Mouse (Mus musculus) c-Kit-positive CD71-negative TER-119-negative erythroid progenitor cells, embryonic 14.5 days (primary cell): ENCODE results near the gene Cdk15.

Source experiments
- DNase-seq: peaks from one replicate; pipeline ENCODE4 v3.0.0-alpha.2; 2013; ENCODE audit warnings: low read depth

Gene Cdk15

DNA sequence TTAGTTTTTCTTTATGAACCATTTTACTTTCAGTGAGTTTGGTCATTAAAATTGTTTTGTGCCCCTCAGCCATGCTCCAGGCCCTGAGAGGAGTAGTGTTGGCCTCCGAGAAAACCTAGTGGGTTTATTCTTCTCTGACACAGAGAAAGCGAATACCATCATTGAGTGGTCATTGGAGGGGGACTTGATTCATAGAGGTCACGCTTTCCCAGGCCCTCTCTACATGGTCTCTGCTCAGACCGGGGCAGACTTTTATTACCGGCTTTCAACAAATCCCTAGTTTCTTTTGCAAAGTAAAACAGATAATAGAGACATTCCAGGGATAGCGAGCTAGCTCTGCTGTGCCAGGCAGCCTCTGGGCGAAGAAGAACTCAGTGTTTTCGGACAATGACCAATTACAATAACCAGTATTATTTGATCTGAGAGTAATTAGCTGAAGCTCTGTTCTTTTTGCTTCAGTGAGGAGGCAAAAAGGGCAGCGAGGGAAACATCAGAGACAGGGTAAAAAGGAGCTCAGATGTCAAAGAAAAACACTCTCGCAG is 70.2 kb downstream of the Cdk15 start:
- no peak for DNase-seq

DNA sequence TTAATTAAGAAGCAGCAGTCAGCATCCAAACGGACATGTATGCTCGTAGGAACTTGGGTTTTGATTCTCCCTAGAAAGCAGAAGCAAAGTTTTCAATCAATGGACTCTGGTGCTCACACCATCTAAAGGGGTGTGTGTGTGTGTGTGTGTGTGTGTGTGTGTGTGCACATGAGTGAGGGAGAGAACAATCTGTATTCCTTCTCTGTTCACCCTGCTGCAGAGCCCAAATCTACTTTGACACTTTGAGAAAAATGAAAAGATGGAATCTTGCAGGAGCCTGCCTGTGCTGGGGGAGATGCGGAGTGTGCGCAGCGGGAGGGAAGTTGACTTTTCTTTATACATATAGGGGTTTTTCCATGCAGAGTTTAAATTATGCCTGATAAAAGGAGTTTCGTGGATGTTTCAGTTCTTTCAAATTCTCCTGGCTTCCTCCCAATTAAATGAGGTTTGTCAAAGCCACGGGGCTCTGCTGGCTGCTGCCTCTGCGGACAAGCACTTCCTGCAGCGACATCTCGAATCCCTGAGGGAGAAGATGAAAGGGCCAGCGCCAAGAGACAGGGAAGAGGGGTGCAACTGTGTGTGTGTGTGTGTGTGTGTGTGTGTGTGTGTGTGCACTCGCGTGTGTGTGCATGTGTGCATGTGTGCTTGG is 76.2 kb downstream of the Cdk15 start:
- no peak for DNase-seq

- DNase-seq: no peak
Measured at GRCm38 (mm10) chr1:59333386-59333759, 76.7 kb downstream of the Cdk15 start.

GRCm38 (mm10) chr1:59333860-59334561 is 77.3 kb downstream of the Cdk15 start:
- DNase-seq: no peak

GRCm38 (mm10) chr1:59334562-59334890 is 77.8 kb downstream of the Cdk15 start:
- DNase-seq: no peak

- DNase-seq: no peak
Measured at GRCm38 (mm10) chr1:59336256-59336655, 79.5 kb downstream of the Cdk15 start.

- DNase-seq: no peak
Measured at GRCm38 (mm10) chr1:59340814-59341588, 84.3 kb downstream of the Cdk15 start.

GRCm38 (mm10) chr1:59341697-59342096 is 85.0 kb downstream of the Cdk15 start:
- DNase-seq: no peak

GRCm38 (mm10) chr1:59342146-59342545 is 85.4 kb downstream of the Cdk15 start:
- no peak for DNase-seq

DNA sequence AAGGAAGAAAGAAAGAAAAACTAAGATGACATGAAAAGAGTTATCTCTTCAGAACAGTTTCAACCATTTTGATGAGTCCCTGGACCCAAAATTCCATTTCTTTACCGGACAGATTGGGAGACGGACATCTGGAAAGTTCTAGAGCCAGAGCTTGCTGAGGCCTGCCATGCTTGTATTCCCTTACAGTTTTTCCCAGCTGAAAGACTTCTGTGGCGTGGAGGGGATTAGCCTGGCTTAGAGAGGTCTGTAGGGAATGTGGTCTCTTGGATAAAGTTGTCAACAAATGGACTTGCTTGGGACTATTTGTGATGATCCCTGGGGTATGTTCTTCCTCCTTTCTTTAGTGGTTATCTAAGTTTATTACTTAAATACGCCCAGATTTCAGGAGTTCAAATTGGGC is 96.0 kb downstream of the Cdk15 start:
- no peak for DNase-seq

- peak; percentile 45 for DNase-seq
Measured at GRCm38 (mm10) chr1:59355440-59355839, 98.7 kb downstream of the Cdk15 start.

DNA sequence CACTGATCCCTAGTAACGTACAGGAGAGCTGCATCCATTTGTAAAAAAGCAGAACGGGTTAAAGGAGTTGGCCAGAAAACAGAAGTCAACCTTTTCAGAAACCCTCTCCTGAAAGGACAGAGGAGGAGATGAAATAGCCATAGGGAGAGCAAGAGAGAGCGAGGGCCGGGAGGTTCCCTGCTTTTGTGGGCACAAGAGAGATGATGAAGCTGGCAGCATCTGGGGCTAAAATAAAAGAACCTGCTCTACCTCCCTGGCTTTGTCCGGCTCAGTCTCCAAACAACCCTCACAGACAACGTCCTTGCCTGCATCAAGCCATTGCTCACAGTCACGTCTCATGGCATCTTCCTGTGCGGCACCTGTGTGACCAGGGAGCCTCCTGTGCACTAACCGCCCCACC is 102.4 kb downstream of the Cdk15 start:
- no peak for DNase-seq

- no peak for DNase-seq
Measured at GRCm38 (mm10) chr1:59360834-59361233, 104.1 kb downstream of the Cdk15 start.

DNA sequence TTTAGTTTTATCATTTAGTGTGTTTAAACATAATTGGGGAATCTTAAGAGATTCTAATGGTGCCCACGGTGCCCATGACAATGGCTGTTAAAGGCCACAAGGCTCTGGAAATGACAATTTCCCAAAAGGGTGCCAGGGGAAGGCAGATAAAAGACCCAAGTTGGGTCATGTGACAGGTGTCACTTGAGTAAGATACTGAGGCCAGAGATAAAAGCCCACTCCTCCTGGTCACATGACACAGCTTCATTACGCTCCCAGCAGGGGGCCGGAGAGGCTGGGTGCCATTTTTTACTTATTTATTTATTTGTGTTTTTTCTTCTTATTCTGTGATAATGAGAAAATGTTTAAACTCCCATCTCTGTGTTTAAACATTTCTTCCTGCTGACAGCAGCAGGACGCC is 104.8 kb downstream of the Cdk15 start:
- no peak for DNase-seq

DNA sequence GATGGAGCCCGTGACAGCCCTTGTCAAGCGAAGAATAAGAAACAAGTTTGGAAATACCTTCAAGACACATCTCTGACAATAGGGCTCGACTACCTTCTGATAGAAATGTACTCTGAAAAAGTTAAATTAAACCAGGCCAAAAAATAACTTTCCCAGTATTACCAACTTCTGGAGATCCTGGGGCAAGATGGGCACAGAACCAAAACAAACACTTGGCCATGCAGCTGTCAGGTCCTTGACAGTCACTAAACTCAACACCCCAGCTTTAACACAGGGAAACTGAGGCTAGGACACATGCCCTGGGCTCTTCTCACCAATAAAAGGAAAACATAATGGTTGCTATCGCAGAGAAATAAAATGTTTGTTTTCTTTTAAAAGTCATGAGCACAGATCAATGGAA is 105.3 kb downstream of the Cdk15 start:
- DNase-seq: no peak

DNA sequence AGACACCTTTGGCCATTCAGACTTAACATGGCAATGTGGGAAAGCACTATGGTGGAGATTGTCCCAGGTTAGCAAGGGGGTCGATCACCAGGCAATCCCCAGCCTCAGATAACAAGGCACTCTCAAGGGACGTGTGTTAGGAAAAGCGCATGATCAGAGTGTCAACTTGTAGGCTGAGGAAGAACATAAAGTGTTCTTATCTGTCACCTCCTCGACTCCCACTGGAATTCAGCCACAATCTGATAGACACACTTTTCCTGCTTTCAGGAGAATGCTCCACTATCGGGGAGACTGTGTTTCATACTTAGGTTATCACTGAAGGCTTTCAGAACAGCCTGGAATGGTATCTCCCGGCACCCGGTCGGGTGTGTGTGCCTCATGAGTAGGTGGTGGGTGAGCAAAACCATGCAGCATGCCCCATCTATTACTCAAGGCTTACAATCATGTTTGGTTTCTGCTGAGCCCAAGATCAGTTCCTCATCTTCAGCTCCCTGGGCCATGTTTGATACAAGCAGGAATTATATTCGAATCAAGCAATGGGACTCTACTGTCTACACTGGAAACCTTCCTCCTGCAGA is 107.8 kb downstream of the Cdk15 start:
- DNase-seq: no peak

DNA sequence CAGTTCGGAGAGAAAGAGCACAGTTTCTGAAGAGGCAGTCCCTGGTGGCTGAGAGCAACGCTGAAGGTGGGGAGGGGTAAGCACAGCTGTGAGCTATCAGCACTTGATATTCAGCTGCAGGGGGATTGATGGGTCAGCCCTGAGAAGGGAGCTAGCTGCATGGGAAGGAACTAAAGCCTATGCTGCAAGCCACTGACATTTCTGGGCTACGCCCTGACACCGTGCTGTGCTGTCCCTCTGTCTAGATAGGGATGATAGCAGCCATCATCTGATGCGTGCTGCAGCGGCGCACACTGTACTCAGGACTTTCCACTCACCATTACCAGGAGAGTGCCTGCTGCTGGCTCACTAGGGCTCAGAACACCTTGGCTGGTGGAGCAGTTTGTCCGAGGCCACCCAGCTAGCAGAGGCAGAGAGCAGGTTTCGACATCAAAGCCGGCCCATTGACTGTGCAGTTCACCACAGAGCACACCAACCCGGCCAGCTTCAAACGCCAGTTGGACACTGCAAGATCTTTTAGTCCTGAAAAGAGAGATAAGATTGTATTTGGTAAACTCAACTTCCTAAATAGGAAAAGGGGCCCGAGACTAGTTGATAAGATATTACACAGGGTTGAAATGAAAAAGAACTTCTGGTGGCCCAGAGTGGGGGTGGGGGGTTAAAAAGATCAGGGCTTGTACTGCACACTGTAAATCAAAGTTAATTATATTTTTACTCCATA is 111.4 kb downstream of the Cdk15 start:
- DNase-seq: no peak

DNA sequence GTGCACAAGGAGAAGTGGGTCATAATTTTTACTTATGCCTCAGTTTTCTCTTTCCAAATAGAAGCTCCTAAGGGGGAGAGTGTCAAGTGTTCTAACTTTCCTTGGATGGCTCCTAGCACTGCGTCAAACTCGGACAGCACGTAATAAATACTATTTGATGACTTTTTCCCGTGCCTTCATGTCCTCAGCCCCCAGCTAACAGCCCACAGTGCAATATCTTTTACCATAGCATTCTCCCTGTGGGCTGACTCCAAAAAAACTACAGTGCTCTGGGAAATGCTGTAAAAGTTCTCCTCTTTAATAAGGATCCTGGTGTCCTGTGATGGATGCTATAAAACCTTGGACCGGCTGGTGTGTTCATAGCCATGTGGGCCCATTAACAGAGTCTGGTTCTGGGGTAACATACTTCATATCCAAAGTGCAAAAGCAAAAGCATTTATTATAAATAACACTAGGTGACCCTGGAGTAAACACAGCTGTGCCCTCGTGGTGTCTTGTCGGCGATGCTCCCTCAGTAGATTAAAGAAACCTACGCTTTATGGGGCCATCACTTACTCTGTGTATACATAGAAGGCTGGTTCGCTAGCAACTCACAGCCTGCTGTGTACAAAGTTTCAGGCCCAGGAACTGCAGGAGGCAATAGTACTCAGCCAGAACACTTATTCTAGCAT is 112.1 kb downstream of the Cdk15 start:
- no peak for DNase-seq

GRCm38 (mm10) chr1:59369320-59369685 is 112.6 kb downstream of the Cdk15 start:
- no peak for DNase-seq

DNA sequence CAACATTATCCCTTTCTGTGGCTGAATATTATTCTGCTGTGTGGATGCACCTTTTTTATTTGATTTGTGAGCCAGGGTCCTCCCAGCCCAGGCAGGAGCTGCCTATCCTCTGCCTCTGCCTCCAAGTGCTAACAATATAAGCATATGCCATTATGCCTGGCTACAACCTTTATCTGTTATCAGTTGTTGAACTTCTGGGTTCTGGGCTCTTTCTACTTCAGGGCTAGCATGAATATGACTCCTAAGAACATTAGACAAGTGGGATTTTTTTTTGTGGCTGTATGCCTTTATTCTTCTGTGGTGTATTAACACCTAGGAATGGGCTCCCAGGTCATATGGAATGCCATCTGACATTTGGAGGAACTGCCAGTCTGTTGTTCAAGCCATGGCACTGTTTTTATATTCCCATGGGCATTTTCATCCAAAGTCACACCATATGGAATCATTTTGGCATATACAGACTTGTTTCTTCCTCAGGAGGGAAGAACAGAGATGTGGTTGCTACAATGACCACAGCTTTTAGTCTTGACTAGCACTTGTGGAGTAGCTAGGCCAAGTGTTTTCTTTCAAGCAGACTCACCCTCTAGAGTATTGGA is 113.7 kb downstream of the Cdk15 start:
- no peak for DNase-seq

DNA sequence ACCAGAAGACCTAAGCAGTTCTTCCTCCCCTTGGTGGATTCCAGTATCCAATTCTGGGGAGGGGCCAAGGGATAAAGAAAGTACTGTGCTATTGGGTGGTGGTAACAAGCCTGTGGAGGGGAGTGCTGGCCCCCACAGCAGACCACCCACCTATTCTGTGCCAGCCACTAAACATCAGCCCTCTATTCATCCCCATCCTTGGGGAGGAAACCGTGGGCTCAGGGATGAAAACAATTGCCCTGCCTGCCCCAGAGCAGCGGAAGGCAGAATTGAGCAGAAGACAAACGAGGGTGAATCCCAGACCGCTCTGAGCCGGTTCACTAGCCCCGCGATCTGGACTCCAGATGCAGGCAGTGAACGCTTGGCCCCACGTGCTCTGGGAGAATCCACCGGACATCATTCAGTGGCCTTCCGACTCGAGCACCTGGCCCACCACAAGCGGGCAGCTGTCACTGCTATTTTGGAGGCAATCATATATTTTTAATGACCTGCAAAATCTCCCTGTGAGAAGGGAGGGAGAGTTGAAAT is 119.4 kb downstream of the Cdk15 start:
- no peak for DNase-seq
